Mouse (Mus musculus) hindbrain, embryonic 12.5 days (tissue): ENCODE results near the gene Gm20795. TPM values are rescaled to one million over a fixed set of nuclear protein-coding genes. Genes with fewer than 3 reads are reported as not detected.
"Not testable (repeated sequence)": the region's sequence is repeated elsewhere in the genome, so short reads cannot be mapped to it uniquely, and the experiment has no call there.

Experiments used
- ATAC-seq: fragments of 200-750 bp; cut with Nextera tagmentation; 2 replicates; pipeline ENCODE4 v1.8.0; 2017; ENCODE audit warnings: moderate TSS enrichment; ENCODE audit not compliant: low FRiP score
- H3K27ac ChIP-seq: fragments of 300-500 bp; sonication (generic); 2 replicates; pipeline ENCODE4 v1.5.1; 2016; ENCODE audit warnings: mild to moderate bottlenecking
- H3K27me3 ChIP-seq: fragments of 300-500 bp; sonication (generic); 2 replicates; pipeline ENCODE4 v1.6.1; 2016; ENCODE audit warnings: mild to moderate bottlenecking
- H3K36me3 ChIP-seq: fragments of 300-500 bp; sonication (generic); 2 replicates; pipeline ENCODE4 v1.6.1; 2016; ENCODE audit warnings: mild to moderate bottlenecking
- H3K4me1 ChIP-seq: fragments of 300-500 bp; sonication (generic); 2 replicates; pipeline ENCODE4 v1.6.1; 2016
- H3K4me2 ChIP-seq: fragments of 300-500 bp; sonication (generic); replicated peaks from 2 replicates; pipeline ENCODE4 v1.6.1; 2016; ENCODE audit warnings: mild to moderate bottlenecking
- H3K4me3 ChIP-seq: fragments of 300-500 bp; sonication (generic); 2 replicates; pipeline ENCODE4 v1.5.1; 2016; ENCODE audit warnings: mild to moderate bottlenecking
- H3K9ac ChIP-seq: fragments of 300-500 bp; sonication (generic); 2 replicates; pipeline ENCODE4 v1.6.1; 2016; ENCODE audit warnings: mild to moderate bottlenecking, moderate library complexity
- H3K9me3 ChIP-seq: fragments of 300-500 bp; sonication (generic); replicated peaks from 2 replicates; pipeline ENCODE4 v1.6.1; 2016; ENCODE audit warnings: mild to moderate bottlenecking
- WGBS: fragments of 180-500 bp; shearing (Covaris S2); methylation state at CpG from one replicate; pipeline ENCODE4 v1.1.7; 2016; 5-methylcytosine and 5-hydroxymethylcytosine counted together
- polyA plus RNA-seq: library from polyadenylated mRNA; unstranded; fragments of >200 nt; fragmentation: Nextera tagmentation; extraction: Ambion mirVana; gene quantifications from 2 replicates; pipeline ENCODE4 v1.2.1, GENCODE M21; 2016

Gm20795 gene
- polyA plus RNA-seq, result not detected in 2 replicates

DNA sequence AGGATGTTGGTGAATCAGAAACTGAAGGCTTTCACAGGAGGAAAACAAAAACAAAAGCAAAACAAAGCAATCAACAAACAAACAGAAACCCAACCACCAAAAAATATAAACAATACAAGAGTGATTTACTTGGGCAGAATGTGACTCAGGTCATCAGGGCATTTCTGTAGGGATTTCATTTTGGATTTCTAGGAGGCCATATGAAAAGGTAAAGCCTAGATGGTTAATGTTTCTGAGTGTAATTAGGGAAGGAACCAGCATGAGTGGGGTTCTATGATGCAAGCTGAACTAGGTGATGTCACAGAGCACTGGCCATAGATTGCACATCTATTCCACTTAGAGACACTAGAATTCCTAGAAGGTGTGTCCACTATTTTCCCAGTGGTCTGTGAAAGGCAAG is at the start of gene Gm20795:
Gene Gm20795 (plus strand): TSS at position 301 of the 400 bp plus-strand sequence.
- not testable (repeated sequence) for H3K4me2 ChIP-seq, H3K27me3 ChIP-seq, H3K9me3 ChIP-seq, H3K36me3 ChIP-seq, H3K27ac ChIP-seq, H3K9ac ChIP-seq, ATAC-seq, H3K4me1 ChIP-seq, H3K4me3 ChIP-seq

DNA sequence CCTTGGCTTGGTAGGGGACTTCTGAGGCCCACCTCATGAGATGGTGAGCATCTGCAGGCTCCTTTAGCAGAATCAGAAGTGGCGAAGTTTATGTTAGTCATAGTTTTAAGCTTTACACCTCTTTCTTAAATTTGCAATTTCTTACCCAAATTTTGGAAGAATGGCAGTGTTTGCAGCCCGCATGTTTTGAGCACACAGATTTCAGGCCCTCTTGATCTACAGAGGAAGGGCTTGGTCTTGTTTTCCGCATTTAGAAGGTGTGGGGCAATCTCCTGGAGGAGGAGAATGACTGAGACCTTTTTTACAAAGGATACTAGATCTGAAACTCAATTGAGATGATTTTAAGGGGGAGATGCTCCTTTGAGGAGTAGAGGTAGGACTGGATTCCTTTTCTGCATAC is 29.0 kb upstream of the Gm20795 start, which contains the start of gene Gm21797:
Gene Gm21797 (minus strand): TSS at position 101 of the 400 bp plus-strand sequence.
- not testable (repeated sequence) for H3K27ac ChIP-seq, H3K9me3 ChIP-seq, H3K9ac ChIP-seq, ATAC-seq, H3K36me3 ChIP-seq, H3K27me3 ChIP-seq, H3K4me1 ChIP-seq, H3K4me3 ChIP-seq, H3K4me2 ChIP-seq
- no CpG with 5 or more reads among the region's 3 CpGs for WGBS

Other genes with a start within 250 kb of the Gm20795 start
- gene Gm21852, start 152.9 kb upstream of the Gm20795 start, polyA plus RNA-seq, result not detected in 2 replicates
- gene Gm21797, start 29.1 kb upstream of the Gm20795 start, polyA plus RNA-seq, result not detected in 2 replicates